8 mouse cellular contexts compared by ENCODE assay signal in the genomic region with DNA sequence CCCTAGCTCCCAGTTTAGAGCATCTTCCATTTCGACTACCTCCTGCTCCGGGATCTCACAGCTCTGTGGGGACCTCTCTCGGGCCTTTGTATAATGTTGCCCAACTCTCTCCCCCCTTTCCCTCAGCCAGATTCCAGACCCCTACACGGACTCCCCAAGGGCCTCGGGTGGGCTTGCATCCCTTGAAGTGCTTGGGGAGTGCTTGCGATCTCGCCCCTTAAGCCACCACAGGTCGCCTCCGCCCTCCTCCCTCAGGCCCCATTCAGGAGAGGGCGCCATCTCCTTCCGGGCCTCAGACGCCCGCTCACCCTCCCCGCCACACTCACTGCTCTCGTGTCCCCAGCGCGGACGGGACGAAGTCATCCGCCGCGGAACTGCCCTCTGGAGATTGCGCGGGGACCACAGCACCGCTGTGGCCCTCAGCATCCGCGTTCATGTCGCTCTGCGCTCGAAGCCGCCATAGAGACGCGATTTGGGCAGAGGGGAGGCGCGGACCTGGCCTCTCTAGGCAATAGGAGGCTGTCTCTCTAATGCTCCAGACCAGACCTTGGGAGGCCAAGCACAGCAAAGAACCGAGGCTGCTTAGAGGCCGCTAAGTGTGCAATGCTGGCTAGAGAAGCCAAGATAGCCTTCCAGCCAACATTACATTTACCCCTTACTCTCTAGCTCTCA. TPM values are rescaled to one million over a fixed set of nuclear protein-coding genes. Genes with fewer than 3 reads are reported as not detected.
DNase-seq lines count a peak whose midpoint lies in the region; ATAC-seq and TF ChIP-seq lines count a peak whose summit lies in the region.

A gene (minus strand): TSS at position 501 of the 672 bp plus-strand sequence.

- peak within 1 kb of the TSS; percentile 66 for H3K4me2 ChIP-seq in hindbrain, postnatal 0 days (ENCODE audit: low read depth, low read length)

- intact Hi-C loops in left cerebral cortex, adult 2 months (cut with DNase I), result loop anchor here (1.0 to 10.0 kb wide), 3 partner anchors 40 to 782 kb away; a partner anchor contains a TSS

- under 1% methylated on average over 37 of the region's 37 CpGs for WGBS in hindbrain, postnatal 0 days

- peak; percentile 94 for ATAC-seq in hindbrain, postnatal 0 days
- peak; percentile 96 for ATAC-seq in megakaryocyte, adult 5-6 weeks (ENCODE audit: poor library complexity, severe bottlenecking)

- no peaks in the 10 kb centered on the region for H3K9me3 ChIP-seq in hindbrain, postnatal 0 days (ENCODE audit: low read length)

- H3K9ac ChIP-seq in hindbrain, postnatal 0 days (replicated peaks; ENCODE audit: low read length), result peak within 1 kb of the TSS; percentile 93

- no peaks in the 10 kb centered on the region; the same call in 1 of the 2 replicates for H3K4me1 ChIP-seq in hindbrain, postnatal 0 days (ENCODE audit: insufficient read depth, low read length)

- H3K27ac ChIP-seq in hindbrain, postnatal 0 days, result peak within 1 kb of the TSS; percentile 96
- H3K27ac ChIP-seq in left cerebral cortex, adult 2 months, result peak within 1 kb of the TSS; percentile 98

- H3K36me3 ChIP-seq in hindbrain, postnatal 0 days (ENCODE audit: insufficient read depth, low read length), result peaks cover 10% of the 10 kb centered on the region

- peak within 1 kb of the TSS; percentile 55 for H3K4me3 ChIP-seq in hindbrain, postnatal 0 days (ENCODE audit: low read length)
- H3K4me3 ChIP-seq in left cerebral cortex, adult 2 months, result peak within 1 kb of the TSS; percentile 66

- H3K27me3 ChIP-seq in hindbrain, postnatal 0 days (ENCODE audit: insufficient read depth, low read length), result no peaks in the 10 kb centered on the region

- peak; percentile 57 for TF ChIP-seq CTCF in hindbrain, postnatal 0 days (IDR thresholded peaks at IDR 0.05; ENCODE audit: low read depth)
- peak; percentile 17 for TF ChIP-seq CTCF in left cerebral cortex, adult 2 months (IDR thresholded peaks at IDR 0.05)

- peak; percentile 78 for DNase-seq in T-cell, adult 2 months (ENCODE audit: low spot score)
- peak; percentile 83 to 84 for DNase-seq in cerebellum, postnatal 36 days
- peak; percentile 79 for DNase-seq in gastrocnemius, adult 18-20 months (ENCODE audit: low spot score)
- DNase-seq in hindbrain, postnatal 0 days (ENCODE audit: low spot score), result peak; percentile 95
- DNase-seq in left cerebral cortex, adult 2 months (ENCODE audit: extremely low spot score in 1 of 2, low spot score in 2 of 2), result peak; percentile 80 to 81
- DNase-seq in right cerebral cortex, adult 2 months (ENCODE audit: low spot score in 2 of 2), result peak; percentile 82 to 83
- peak; percentile 83 for DNase-seq in urinary bladder, postnatal 14 days (ENCODE audit: low spot score)

RNA-seq across cellular contexts. Expression of the gene that starts here (rescaled TPM):
- total RNA-seq in gastrocnemius, adult 18-20 months (2021), result 1 to 10 TPM; 5.8 to 7.6 TPM
- total RNA-seq in hindbrain, postnatal 0 days (2014; rRNA removed), result 22.5 and 34.0 TPM in 2 replicates
- 76.7 and 78.2 TPM in 2 replicates for polyA plus RNA-seq in hindbrain, postnatal 0 days (2015; fragmentation: Nextera tagmentation; extraction: Ambion mirVana)
- 10 to 100 TPM; 33.2 to 33.8 TPM for total RNA-seq in left cerebral cortex, adult 2 months (2021)
- total RNA-seq in megakaryocyte, adult 5-6 weeks (2015), result 24.7 and 31.9 TPM in 2 replicates
- 34.9 and 35.8 TPM in 2 replicates for total RNA-seq in megakaryocyte, adult 5-6 weeks (2017)

Comparison
In these comparisons a context has a peak if more than half of its experiments do, and no peak if none do; other contexts are left out.
1. Peak in every context shown above with its lines: DNase-seq, ATAC-seq, H3K4me3 ChIP-seq and H3K27ac ChIP-seq.